Mouse (Mus musculus) heart, adult 2 months (tissue): ENCODE data around the gene Rnf11.

ENCODE experiments used
- CTCF ChIP-seq: fragments of 200-600 bp; IDR thresholded peaks from 2 replicates; pipeline ENCODE4 v1.8.1; 2022; ENCODE audit warnings: antibody characterized with exemption, mild to moderate bottlenecking, moderate library complexity
- POLR2A ChIP-seq: fragments of 200-500 bp; IDR thresholded peaks from 2 replicates; pipeline ENCODE4 v1.6.1; 2011; ENCODE audit warnings: mild to moderate bottlenecking, low read depth, low read length, control low read depth; ENCODE audit not compliant: insufficient read depth

DNA sequence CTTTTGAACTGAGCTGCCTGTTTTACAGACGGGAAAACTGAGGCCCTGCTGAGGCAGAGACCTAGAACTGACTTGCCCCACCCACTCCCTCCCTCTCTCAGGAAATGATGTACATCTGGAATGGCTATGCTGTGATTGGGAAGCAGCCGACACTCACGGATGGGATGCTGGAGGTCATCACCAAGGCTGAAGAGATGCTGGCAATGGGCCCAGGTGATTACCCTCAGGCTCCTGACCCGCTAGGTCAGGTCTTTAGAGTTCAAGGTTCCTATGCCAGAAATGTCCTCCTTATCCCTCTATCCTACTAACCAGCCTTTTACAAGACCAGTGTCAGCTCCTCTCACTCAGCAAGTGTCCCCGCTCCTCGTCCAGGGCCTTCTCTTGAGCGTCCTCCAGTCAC is 42.4 kb downstream of the Rnf11 start:
- TF ChIP-seq CTCF (no peak), POLR2A (no peak)
